Mouse (Mus musculus): Measurements from ENCODE around the gene Cfap74. TPM values are rescaled to one million over a fixed set of nuclear protein-coding genes. Genes with fewer than 3 reads are reported as not detected.

Cfap74 gene
- polyA plus RNA-seq, 1 experiment, result 21.9 TPM

- Histone ChIP-seq H3K4me1 (ENCODE audit: control insufficient read depth, insufficient read depth, low read length) (no peaks in the 10 kb centered on the region; the same call in 1 of the 2 replicates), H3K27ac (ENCODE audit: insufficient read depth, low read length) (peak overlapping the region; percentile 7; the same call in 1 of the 2 replicates), H3K4me3 (ENCODE audit: insufficient read depth, low read length) (no peak overlapping the region)
- TF ChIP-seq CTCF (IDR thresholded peaks at IDR 0.05; ENCODE audit: extremely low read depth, insufficient read depth, low read length) (no peak), POLR2A (IDR thresholded peaks at IDR 0.05; ENCODE audit: extremely low read depth, insufficient read depth, low read length) (no peak)
Measured at GRCm38 (mm10) chr4:155489101-155489970, 80.3 kb downstream of the Cfap74 start.

- TF ChIP-seq POLR2A (IDR thresholded peaks at IDR 0.05; ENCODE audit: extremely low read depth, insufficient read depth, low read length) (no peak), CTCF (IDR thresholded peaks at IDR 0.05; ENCODE audit: extremely low read depth, insufficient read depth, low read length) (no peak)
- no peaks in the 10 kb centered on the region; the same call in 1 of the 2 replicates for H3K4me1 ChIP-seq (ENCODE audit: control insufficient read depth, insufficient read depth, low read length)
- peak overlapping the region; percentile 85 for H3K4me3 ChIP-seq (ENCODE audit: insufficient read depth, low read length)
- H3K27ac ChIP-seq (ENCODE audit: insufficient read depth, low read length), result peak overlapping the region; percentile 85
Measured at GRCm38 (mm10) chr4:155490456-155490855, 81.5 kb downstream of the Cfap74 start.

- Histone ChIP-seq H3K4me1 (ENCODE audit: control insufficient read depth, insufficient read depth, low read length) (no peaks in the 10 kb centered on the region; the same call in 1 of the 2 replicates), H3K4me3 (ENCODE audit: insufficient read depth, low read length) (peak within 1 kb of the TSS; percentile 85), H3K27ac (ENCODE audit: insufficient read depth, low read length) (peak within 1 kb of the TSS; percentile 88)
- no peak for TF ChIP-seq CTCF (IDR thresholded peaks at IDR 0.05; ENCODE audit: extremely low read depth, insufficient read depth, low read length)
- peak; percentile 23; the same call in 1 of the 2 replicates for TF ChIP-seq POLR2A (IDR thresholded peaks at IDR 0.05; ENCODE audit: extremely low read depth, insufficient read depth, low read length)
Measured at GRCm38 (mm10) chr4:155490990-155491504, 82.1 kb downstream of the Cfap74 start, which contains the start of gene Gnb1. TSS of gene Gnb1 (plus strand) at chr4:155491361.

GRCm38 (mm10) chr4:155491529-155492130 lies 82.6 kb downstream of the Cfap74 start:
- H3K4me1 ChIP-seq (ENCODE audit: control insufficient read depth, insufficient read depth, low read length), result no peaks in the 10 kb centered on the region; the same call in 1 of the 2 replicates
- TF ChIP-seq CTCF (IDR thresholded peaks at IDR 0.05; ENCODE audit: extremely low read depth, insufficient read depth, low read length) (no peak), POLR2A (IDR thresholded peaks at IDR 0.05; ENCODE audit: extremely low read depth, insufficient read depth, low read length) (no peak)
- H3K4me3 ChIP-seq (ENCODE audit: insufficient read depth, low read length), result peak overlapping the region; percentile 85
- peak overlapping the region; percentile 88 for H3K27ac ChIP-seq (ENCODE audit: insufficient read depth, low read length)

- Histone ChIP-seq H3K27ac (ENCODE audit: insufficient read depth, low read length) (peak overlapping the region; percentile 88), H3K4me3 (ENCODE audit: insufficient read depth, low read length) (peak overlapping the region; percentile 85), H3K4me1 (ENCODE audit: control insufficient read depth, insufficient read depth, low read length) (no peaks in the 10 kb centered on the region; the same call in 1 of the 2 replicates)
- no peak for TF ChIP-seq POLR2A (IDR thresholded peaks at IDR 0.05; ENCODE audit: extremely low read depth, insufficient read depth, low read length)
- TF ChIP-seq CTCF (IDR thresholded peaks at IDR 0.05; ENCODE audit: extremely low read depth, insufficient read depth, low read length), result no peak
Measured at GRCm38 (mm10) chr4:155492131-155492633, 83.2 kb downstream of the Cfap74 start.

GRCm38 (mm10) chr4:155494891-155495290 lies 85.9 kb downstream of the Cfap74 start:
- H3K4me1 ChIP-seq (ENCODE audit: control insufficient read depth, insufficient read depth, low read length), result no peaks in the 10 kb centered on the region; the same call in 1 of the 2 replicates
- no peak for TF ChIP-seq POLR2A (IDR thresholded peaks at IDR 0.05; ENCODE audit: extremely low read depth, insufficient read depth, low read length)
- TF ChIP-seq CTCF (IDR thresholded peaks at IDR 0.05; ENCODE audit: extremely low read depth, insufficient read depth, low read length), result no peak
- no peak overlapping the region for H3K27ac ChIP-seq (ENCODE audit: insufficient read depth, low read length)
- no peak overlapping the region for H3K4me3 ChIP-seq (ENCODE audit: insufficient read depth, low read length)

GRCm38 (mm10) chr4:155497963-155498362 lies 89.0 kb downstream of the Cfap74 start:
- no peak overlapping the region for H3K4me3 ChIP-seq (ENCODE audit: insufficient read depth, low read length)
- H3K4me1 ChIP-seq (ENCODE audit: control insufficient read depth, insufficient read depth, low read length), result no peaks in the 10 kb centered on the region; the same call in none of the 2 replicates
- TF ChIP-seq CTCF (IDR thresholded peaks at IDR 0.05; ENCODE audit: extremely low read depth, insufficient read depth, low read length), result no peak
- no peak for TF ChIP-seq POLR2A (IDR thresholded peaks at IDR 0.05; ENCODE audit: extremely low read depth, insufficient read depth, low read length)
- no peak overlapping the region for H3K27ac ChIP-seq (ENCODE audit: insufficient read depth, low read length)

- Histone ChIP-seq H3K4me1 (ENCODE audit: control insufficient read depth, insufficient read depth, low read length) (peaks cover 8% of the 10 kb centered on the region), H3K27ac (ENCODE audit: insufficient read depth, low read length) (no peak overlapping the region), H3K4me3 (ENCODE audit: insufficient read depth, low read length) (no peak overlapping the region)
- TF ChIP-seq CTCF (IDR thresholded peaks at IDR 0.05; ENCODE audit: extremely low read depth, insufficient read depth, low read length), result no peak
- no peak for TF ChIP-seq POLR2A (IDR thresholded peaks at IDR 0.05; ENCODE audit: extremely low read depth, insufficient read depth, low read length)
Measured at GRCm38 (mm10) chr4:155501126-155501525, 92.1 kb downstream of the Cfap74 start.

- Histone ChIP-seq H3K4me3 (ENCODE audit: insufficient read depth, low read length) (no peak overlapping the region), H3K4me1 (ENCODE audit: control insufficient read depth, insufficient read depth, low read length) (peaks cover 10% of the 10 kb centered on the region), H3K27ac (ENCODE audit: insufficient read depth, low read length) (no peak overlapping the region)
- no peak for TF ChIP-seq POLR2A (IDR thresholded peaks at IDR 0.05; ENCODE audit: extremely low read depth, insufficient read depth, low read length)
- TF ChIP-seq CTCF (IDR thresholded peaks at IDR 0.05; ENCODE audit: extremely low read depth, insufficient read depth, low read length), result no peak
Measured at GRCm38 (mm10) chr4:155505067-155505466, 96.1 kb downstream of the Cfap74 start.
